Mouse (Mus musculus) stomach, embryonic 14.5 days (tissue): Measurements from ENCODE around the gene Phf7. TPM values are rescaled to one million over a fixed set of nuclear protein-coding genes. Genes with fewer than 3 reads are reported as not detected.
A peak's percentile ranks its signal among the peaks of the same experiment; 100 is the strongest.

ENCODE experiments used
- ATAC-seq: fragments of 200-750 bp; cut with Nextera tagmentation; 2 replicates; pipeline ENCODE4 v1.8.0; 2017; ENCODE audit warnings: low read depth, moderate TSS enrichment; ENCODE audit not compliant: insufficient number of reproducible peaks, insufficient read depth, low FRiP score
- H3K27ac ChIP-seq: fragments of 300-500 bp; sonication (generic); 2 replicates; pipeline ENCODE4 v1.5.1; 2014; ENCODE audit warnings: mild to moderate bottlenecking, low read length, moderate library complexity, mixed read lengths
- H3K27me3 ChIP-seq: fragments of 300-500 bp; sonication (generic); 2 replicates; pipeline ENCODE4 v1.6.1; 2014; ENCODE audit warnings: low read length, control low read depth, mixed read lengths; ENCODE audit not compliant: control insufficient read depth, insufficient read depth
- H3K36me3 ChIP-seq: fragments of 300-500 bp; sonication (generic); 2 replicates; pipeline ENCODE4 v1.6.1; 2014; ENCODE audit warnings: mild to moderate bottlenecking, control low read depth, low read length, moderate library complexity, mixed read lengths; ENCODE audit not compliant: control insufficient read depth, insufficient read depth
- H3K4me1 ChIP-seq: fragments of 300-500 bp; sonication (generic); 2 replicates; pipeline ENCODE4 v1.6.1; 2014; ENCODE audit warnings: low read length, control low read depth, mixed read lengths; ENCODE audit not compliant: control insufficient read depth, insufficient read depth
- H3K4me2 ChIP-seq: fragments of 300-500 bp; sonication (generic); replicated peaks from 2 replicates; pipeline ENCODE4 v1.6.1; 2014; ENCODE audit warnings: low read depth, low read length, control low read depth
- H3K4me3 ChIP-seq: fragments of 300-500 bp; sonication (generic); 2 replicates; pipeline ENCODE4 v1.5.1; 2014; ENCODE audit warnings: low read depth, low read length, control low read depth
- H3K9ac ChIP-seq: fragments of 300-500 bp; sonication (generic); replicated peaks from 2 replicates; pipeline ENCODE4 v1.6.1; 2014; ENCODE audit warnings: low read depth, mild to moderate bottlenecking, control low read depth, low read length, moderate library complexity, mixed read lengths
- H3K9me3 ChIP-seq: fragments of 300-500 bp; sonication (generic); 2 replicates; pipeline ENCODE4 v1.6.1; 2016; ENCODE audit warnings: low read depth, low read length, control low read depth; ENCODE audit not compliant: control insufficient read depth
- WGBS: fragments of 180-500 bp; shearing (Covaris S2); extraction: QIAGEN DNeasy Blood & Tissue Kit; methylation state at CpG from one replicate; pipeline ENCODE4 v1.1.7; 2014; 5-methylcytosine and 5-hydroxymethylcytosine counted together
- polyA plus RNA-seq: library from polyadenylated mRNA; unstranded; fragments of >200 nt; fragmentation: Nextera tagmentation; extraction: Ambion mirVana; gene quantifications from 2 replicates; pipeline ENCODE4 v1.2.1, GENCODE M21; 2014

Gene Phf7
- polyA plus RNA-seq, 1 experiment from 2014 or later: 11.3 TPM

DNA sequence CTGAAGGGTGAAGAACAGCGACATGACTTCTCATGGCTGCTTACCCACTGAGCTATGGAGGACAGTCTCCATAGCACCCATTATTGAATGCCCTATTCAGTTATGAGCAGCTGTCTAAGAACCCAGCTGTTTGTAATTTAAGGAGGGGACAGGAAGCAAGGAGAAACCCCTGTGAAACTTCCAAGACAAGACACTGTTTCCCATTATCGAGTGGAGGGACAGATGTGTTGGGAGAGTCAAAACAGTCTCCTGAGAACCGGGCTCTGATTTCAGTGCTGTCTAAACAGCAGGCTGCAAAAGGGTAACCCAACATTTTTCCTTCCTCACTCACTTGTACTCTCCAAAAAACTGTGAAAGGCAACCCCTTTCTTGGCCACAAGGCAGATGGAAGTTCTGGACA is 10.6 kb downstream of the Phf7 start:
- no peak overlapping the region for H3K4me3 ChIP-seq
- no peaks in the 10 kb centered on the region for H3K9me3 ChIP-seq
- H3K9ac ChIP-seq: no peak overlapping the region
- H3K27ac ChIP-seq: no peak overlapping the region
- 67% methylated on average over 3 of the region's 3 CpGs for WGBS
- ATAC-seq: no peak
- no peaks in the 10 kb centered on the region for H3K27me3 ChIP-seq
- H3K36me3 ChIP-seq: no peaks in the 10 kb centered on the region
- H3K4me1 ChIP-seq: no peaks in the 10 kb centered on the region
- H3K4me2 ChIP-seq: no peak overlapping the region

- Histone ChIP-seq H3K4me2 (no peak overlapping the region), H3K9me3 (no peaks in the 10 kb centered on the region), H3K36me3 (no peaks in the 10 kb centered on the region), H3K4me1 (no peaks in the 10 kb centered on the region), H3K9ac (no peak overlapping the region), H3K4me3 (no peak overlapping the region), H3K27me3 (no peaks in the 10 kb centered on the region), H3K27ac (no peak overlapping the region)
- ATAC-seq: no peak
- 80% methylated on average over 7 of the region's 7 CpGs for WGBS
These were observed 13.8 kb downstream of the Phf7 start for GRCm38 (mm10) chr14:31237101-31237882.

DNA sequence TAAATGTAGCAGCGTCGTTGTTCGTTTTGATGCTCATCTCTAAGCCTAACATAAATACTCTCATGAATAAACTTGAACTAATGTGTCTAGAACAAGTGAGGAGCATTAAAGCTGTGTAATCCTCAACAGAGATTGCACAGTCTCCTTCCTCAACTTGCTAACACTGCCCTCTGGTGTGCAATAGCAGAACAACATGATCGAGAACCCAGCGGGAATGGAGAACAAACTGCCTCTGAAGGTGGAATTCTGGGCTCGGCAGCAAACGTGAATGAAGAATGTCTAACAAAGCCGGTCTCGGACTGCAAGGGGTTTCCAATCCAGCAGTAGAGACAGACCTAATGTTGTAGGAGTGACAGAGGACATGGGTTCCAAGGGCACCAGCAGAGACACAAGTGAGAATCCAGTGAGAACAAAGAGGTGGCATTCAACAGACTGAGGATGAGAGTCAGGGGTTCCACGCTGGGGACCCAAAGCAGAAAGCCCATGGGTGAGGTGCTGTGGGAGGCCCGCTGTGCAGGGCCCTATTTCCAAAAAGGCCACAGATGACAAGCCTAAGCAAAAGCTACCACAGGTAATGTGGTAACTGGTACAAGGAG is 17.0 kb downstream of the Phf7 start:
- Histone ChIP-seq H3K4me1 (no peaks in the 10 kb centered on the region), H3K4me2 (no peak overlapping the region), H3K9me3 (no peaks in the 10 kb centered on the region), H3K9ac (no peak overlapping the region), H3K36me3 (no peaks in the 10 kb centered on the region), H3K4me3 (no peak overlapping the region), H3K27ac (0 out of 2 replicates have a peak overlapping the region, but pooled peaks have one; percentile 2), H3K27me3 (no peaks in the 10 kb centered on the region)
- ATAC-seq: peak; percentile 58; the same call in 1 of the 2 replicates
- WGBS: 11% methylated on average over 11 of the region's 11 CpGs

- ATAC-seq: no peak
- H3K27ac ChIP-seq: 0 out of 2 replicates have a peak overlapping the region, but pooled peaks have one; percentile 2
- H3K36me3 ChIP-seq: no peaks in the 10 kb centered on the region
- no peak overlapping the region for H3K9ac ChIP-seq
- no peak overlapping the region for H3K4me3 ChIP-seq
- H3K4me1 ChIP-seq: no peaks in the 10 kb centered on the region
- no peaks in the 10 kb centered on the region for H3K9me3 ChIP-seq
- H3K4me2 ChIP-seq: no peak overlapping the region
- no peaks in the 10 kb centered on the region for H3K27me3 ChIP-seq
- WGBS: 76% methylated on average over 14 of the region's 14 CpGs
These were observed 17.8 kb downstream of the Phf7 start for GRCm38 (mm10) chr14:31233070-31233995.

DNA sequence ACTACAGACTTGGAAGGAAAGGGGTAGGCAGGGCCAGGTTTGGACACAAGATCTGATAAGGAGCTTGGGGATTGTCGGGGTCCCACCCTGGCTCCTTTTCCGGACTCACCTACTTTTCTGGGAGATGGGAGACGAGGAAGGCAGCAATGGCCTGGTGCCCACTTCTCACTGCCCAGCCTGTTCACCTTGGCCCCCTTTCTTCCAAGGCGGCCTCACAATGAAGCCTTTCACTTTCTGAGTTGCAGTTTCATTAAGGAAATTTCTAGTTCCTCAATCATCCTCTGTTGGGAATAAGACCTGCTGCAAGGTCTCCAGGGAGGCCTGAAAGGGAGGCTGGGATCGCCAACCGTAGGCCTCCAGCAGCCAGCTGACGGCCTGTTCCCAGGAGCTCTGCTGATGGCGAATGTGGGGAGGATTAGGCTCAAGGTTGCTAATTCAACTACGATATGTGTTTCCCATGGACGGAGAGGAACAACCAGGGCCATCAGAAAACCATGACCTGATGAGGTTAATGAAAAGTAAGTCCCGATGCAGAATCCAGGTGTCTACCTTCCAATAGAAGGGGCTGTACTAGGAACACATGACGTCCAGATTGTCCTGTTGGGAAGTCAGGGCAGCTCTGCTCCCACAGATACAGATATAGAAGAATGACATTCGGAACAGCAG is 18.6 kb downstream of the Phf7 start:
- Histone ChIP-seq H3K4me3 (no peak overlapping the region), H3K9ac (no peak overlapping the region), H3K27me3 (no peaks in the 10 kb centered on the region), H3K4me1 (no peaks in the 10 kb centered on the region), H3K4me2 (no peak overlapping the region), H3K9me3 (no peaks in the 10 kb centered on the region), H3K27ac (no peak overlapping the region; the same call in 1 of the 2 replicates), H3K36me3 (no peaks in the 10 kb centered on the region)
- 85% methylated on average over 13 of the region's 13 CpGs for WGBS
- ATAC-seq: no peak

DNA sequence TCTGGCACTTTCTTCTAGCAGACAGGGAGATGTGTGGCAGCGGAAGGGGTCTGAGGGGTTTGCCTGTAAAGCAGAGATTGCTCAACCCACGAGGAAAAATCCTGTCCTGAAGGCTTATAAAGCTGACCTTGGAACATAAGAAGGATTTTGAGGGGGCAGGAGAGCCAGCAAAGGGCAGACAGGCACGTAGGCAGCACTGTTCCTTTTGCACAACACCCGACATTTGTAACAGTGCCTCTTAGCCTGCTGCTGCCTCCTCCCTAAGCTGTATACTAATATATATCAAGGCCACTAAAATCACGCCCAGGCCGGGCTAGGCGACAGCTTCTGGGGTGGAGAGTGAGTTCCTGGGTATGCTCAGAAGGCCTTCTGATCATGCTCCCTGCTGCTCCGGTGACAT is 20.7 kb downstream of the Phf7 start:
- WGBS: 60% methylated on average over 8 of the region's 8 CpGs
- H3K4me1 ChIP-seq: no peaks in the 10 kb centered on the region
- no peak overlapping the region for H3K4me2 ChIP-seq
- no peaks in the 10 kb centered on the region for H3K27me3 ChIP-seq
- ATAC-seq: no peak
- H3K4me3 ChIP-seq: no peak overlapping the region
- no peak overlapping the region for H3K9ac ChIP-seq
- no peaks in the 10 kb centered on the region for H3K9me3 ChIP-seq
- H3K27ac ChIP-seq: no peak overlapping the region
- H3K36me3 ChIP-seq: no peaks in the 10 kb centered on the region

GRCm38 (mm10) chr14:31228234-31228633 is 22.9 kb downstream of the Phf7 start:
- Histone ChIP-seq H3K27me3 (no peaks in the 10 kb centered on the region), H3K4me3 (no peak overlapping the region), H3K27ac (peak overlapping the region; percentile 15; the same call in 1 of the 2 replicates), H3K9ac (no peak overlapping the region), H3K9me3 (no peaks in the 10 kb centered on the region), H3K4me1 (no peaks in the 10 kb centered on the region), H3K36me3 (no peaks in the 10 kb centered on the region), H3K4me2 (no peak overlapping the region)
- no peak for ATAC-seq
- WGBS: 63% methylated on average over 6 of the region's 6 CpGs

DNA sequence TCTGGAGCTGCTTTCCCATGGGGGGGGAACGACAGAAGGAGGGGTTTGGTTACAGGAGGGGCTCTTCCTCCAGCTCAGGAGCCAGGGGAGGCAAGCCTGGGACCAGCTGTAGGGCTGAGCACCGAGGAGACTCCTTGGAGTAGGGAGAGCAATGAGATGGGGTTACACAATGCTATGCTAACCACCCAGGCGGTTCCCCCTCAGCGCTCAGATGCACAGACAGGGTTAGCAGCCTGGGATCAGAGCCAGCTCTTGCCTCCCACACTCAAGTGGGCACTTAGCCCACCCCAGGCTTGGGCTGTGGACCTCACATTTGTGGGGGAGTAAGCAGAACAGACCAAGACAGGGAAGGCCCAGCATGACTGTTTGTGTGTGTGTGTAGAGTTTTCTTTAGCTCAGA is 24.1 kb downstream of the Phf7 start:
- Histone ChIP-seq H3K4me3 (no peak overlapping the region), H3K9ac (no peak overlapping the region), H3K27me3 (no peaks in the 10 kb centered on the region), H3K4me1 (no peaks in the 10 kb centered on the region), H3K9me3 (no peaks in the 10 kb centered on the region), H3K27ac (peak overlapping the region; percentile 55; the same call in 1 of the 2 replicates), H3K4me2 (no peak overlapping the region), H3K36me3 (no peaks in the 10 kb centered on the region)
- peak; percentile 89; the same call in 1 of the 2 replicates for ATAC-seq
- 43% methylated on average over 4 of the region's 4 CpGs for WGBS
